Mouse (Mus musculus) heart, embryonic 12.5 days (tissue): Measurements from ENCODE around the gene 4833427G06Rik. TPM values are rescaled to one million over a fixed set of nuclear protein-coding genes. Genes with fewer than 3 reads are reported as not detected.

Experiments used
- ATAC-seq: fragments of 200-750 bp; cut with Nextera tagmentation; 2 replicates; pipeline ENCODE4 v1.8.0; 2017; ENCODE audit warnings: moderate TSS enrichment, moderate library complexity; ENCODE audit not compliant: insufficient number of reproducible peaks, low FRiP score
- H3K27ac ChIP-seq: fragments of 300-500 bp; sonication (generic); 2 replicates; pipeline ENCODE4 v1.5.1; 2016; ENCODE audit warnings: mild to moderate bottlenecking, moderate library complexity; ENCODE audit not compliant: poor library complexity, severe bottlenecking
- H3K27me3 ChIP-seq: fragments of 300-500 bp; sonication (generic); replicated peaks from 2 replicates; pipeline ENCODE4 v1.6.1; 2016; ENCODE audit warnings: mild to moderate bottlenecking, moderate library complexity
- H3K36me3 ChIP-seq: fragments of 300-500 bp; sonication (generic); 2 replicates; pipeline ENCODE4 v1.6.1; 2016; ENCODE audit warnings: mild to moderate bottlenecking, moderate library complexity
- H3K4me1 ChIP-seq: fragments of 300-500 bp; sonication (generic); replicated peaks from 2 replicates; pipeline ENCODE4 v1.6.1; 2016; ENCODE audit warnings: mild to moderate bottlenecking
- H3K4me2 ChIP-seq: fragments of 300-500 bp; sonication (generic); 2 replicates; pipeline ENCODE4 v1.6.1; 2016; ENCODE audit warnings: mild to moderate bottlenecking, moderate library complexity
- H3K4me3 ChIP-seq: fragments of 300-500 bp; sonication (generic); 2 replicates; pipeline ENCODE4 v1.5.1; 2016; ENCODE audit warnings: mild to moderate bottlenecking
- H3K9ac ChIP-seq: fragments of 300-500 bp; sonication (generic); 2 replicates; pipeline ENCODE4 v1.6.1; 2016; ENCODE audit warnings: mild to moderate bottlenecking, moderate library complexity
- H3K9me3 ChIP-seq: fragments of 300-500 bp; sonication (generic); replicated peaks from 2 replicates; pipeline ENCODE4 v1.6.1; 2016; ENCODE audit warnings: mild to moderate bottlenecking, moderate library complexity
- WGBS: fragments of 180-500 bp; shearing (Covaris S2); methylation state at CpG from one replicate; pipeline ENCODE4 v1.1.7; 2016; 5-methylcytosine and 5-hydroxymethylcytosine counted together
- polyA plus RNA-seq: library from polyadenylated mRNA; unstranded; fragments of >200 nt; fragmentation: Nextera tagmentation; extraction: Ambion mirVana; gene quantifications from 2 replicates; pipeline ENCODE4 v1.2.1, GENCODE M21; 2016

Gene 4833427G06Rik
- polyA plus RNA-seq, 1 experiment from 2014 or later, result not detected

DNA sequence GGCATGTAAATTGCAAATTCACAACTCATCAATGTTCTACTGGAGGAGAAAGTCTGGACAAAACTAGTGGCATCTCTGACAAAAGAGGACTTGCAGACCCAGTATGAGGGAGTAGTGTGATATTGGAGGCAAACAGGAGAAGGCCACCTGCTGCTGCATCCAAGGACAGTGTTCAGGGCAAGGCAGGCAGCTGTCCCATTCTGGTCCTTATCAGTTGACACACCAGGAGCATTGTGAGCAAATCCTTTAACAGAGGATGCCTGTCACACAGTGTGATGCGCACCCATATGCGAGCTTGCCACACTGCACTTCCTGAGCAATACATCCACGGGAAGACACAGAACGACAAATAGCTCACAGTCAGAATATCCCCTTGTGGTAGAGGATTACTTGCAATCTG, 12.9 kb upstream of the 4833427G06Rik start:
- ATAC-seq, result no peak
- Histone ChIP-seq H3K4me2 (no peak overlapping the region), H3K4me1 (no peaks in the 10 kb centered on the region), H3K9me3 (no peaks in the 10 kb centered on the region), H3K27ac (no peak overlapping the region), H3K27me3 (0 out of 2 replicates have a peak, but pooled peaks cover 3% of the 10 kb centered on the region), H3K36me3 (no peaks in the 10 kb centered on the region), H3K9ac (no peak overlapping the region), H3K4me3 (no peak overlapping the region)
- 55% methylated on average over 4 of the region's 4 CpGs for WGBS

DNA sequence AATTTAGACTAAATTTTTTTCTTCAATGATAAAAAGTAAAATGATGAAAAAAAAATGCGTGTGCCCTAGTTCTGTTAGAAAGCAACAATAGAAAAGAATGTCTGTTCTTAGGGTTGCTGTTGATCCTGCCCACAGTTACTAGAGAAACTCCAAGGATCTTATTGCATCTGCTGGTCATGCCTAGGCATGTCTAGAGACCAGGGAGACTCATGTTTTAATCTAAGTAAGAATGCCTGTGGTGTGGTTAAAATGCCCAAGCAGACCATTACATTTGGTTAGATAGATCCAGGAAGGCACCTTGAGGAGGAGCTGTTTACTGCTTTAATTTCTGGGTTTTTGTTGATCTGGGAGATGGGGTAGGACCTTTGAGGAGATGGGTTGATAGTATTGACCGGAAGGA, 3.9 kb upstream of the 4833427G06Rik start:
- Histone ChIP-seq H3K4me3 (no peak overlapping the region), H3K4me2 (no peak overlapping the region), H3K27ac (no peak overlapping the region), H3K27me3 (peaks cover under 1% of the 10 kb centered on the region; the same call in 1 of the 2 replicates), H3K9me3 (no peaks in the 10 kb centered on the region), H3K36me3 (no peaks in the 10 kb centered on the region), H3K9ac (no peak overlapping the region), H3K4me1 (no peaks in the 10 kb centered on the region)
- 68% methylated on average over 2 of the region's 2 CpGs for WGBS
- no peak for ATAC-seq

DNA sequence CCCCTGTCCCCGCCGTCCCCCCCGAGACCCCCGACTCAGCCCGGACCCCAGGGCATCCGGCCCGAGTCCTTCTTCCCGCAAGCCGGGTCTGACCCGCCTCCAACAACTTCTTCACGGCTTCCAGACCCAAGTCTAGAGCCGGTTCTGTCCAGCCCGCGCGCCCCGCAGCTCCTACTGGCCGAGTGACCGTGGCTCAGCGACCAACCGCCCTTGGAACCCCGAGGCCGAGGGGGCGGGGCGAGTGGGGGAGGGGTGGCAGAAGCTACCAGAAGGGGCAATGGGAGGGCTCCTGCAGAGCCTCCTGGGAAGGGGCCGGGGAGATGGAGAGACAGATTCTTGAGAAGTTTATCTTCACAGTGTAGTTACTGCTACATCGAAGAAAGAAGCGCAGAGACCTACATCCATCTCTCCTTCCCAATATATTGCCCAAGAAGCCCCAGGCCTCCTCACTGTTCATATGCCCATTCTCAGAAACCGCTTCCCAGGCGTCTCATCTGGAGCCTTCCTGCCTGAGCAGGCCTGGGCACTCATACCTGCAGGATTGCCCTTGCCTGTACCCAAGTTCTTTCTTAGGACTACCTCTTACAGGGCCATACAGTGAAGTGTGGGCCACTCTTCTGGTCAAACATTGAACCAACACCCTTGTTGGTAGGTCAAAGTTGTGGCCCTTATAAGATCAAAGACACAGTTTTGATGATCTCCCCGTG, 2.1 kb upstream of the 4833427G06Rik start:
- peak; percentile 67 for ATAC-seq
- no peaks in the 10 kb centered on the region for H3K4me1 ChIP-seq
- WGBS, result 10% methylated on average over 30 of the region's 30 CpGs
- H3K9ac ChIP-seq, result peak overlapping the region; percentile 78
- H3K4me3 ChIP-seq, result peak overlapping the region; percentile 69
- no peaks in the 10 kb centered on the region for H3K9me3 ChIP-seq
- no peaks in the 10 kb centered on the region for H3K36me3 ChIP-seq
- peak overlapping the region; percentile 100 for H3K4me2 ChIP-seq
- no peak overlapping the region for H3K27ac ChIP-seq
- peaks cover 7% of the 10 kb centered on the region for H3K27me3 ChIP-seq

DNA sequence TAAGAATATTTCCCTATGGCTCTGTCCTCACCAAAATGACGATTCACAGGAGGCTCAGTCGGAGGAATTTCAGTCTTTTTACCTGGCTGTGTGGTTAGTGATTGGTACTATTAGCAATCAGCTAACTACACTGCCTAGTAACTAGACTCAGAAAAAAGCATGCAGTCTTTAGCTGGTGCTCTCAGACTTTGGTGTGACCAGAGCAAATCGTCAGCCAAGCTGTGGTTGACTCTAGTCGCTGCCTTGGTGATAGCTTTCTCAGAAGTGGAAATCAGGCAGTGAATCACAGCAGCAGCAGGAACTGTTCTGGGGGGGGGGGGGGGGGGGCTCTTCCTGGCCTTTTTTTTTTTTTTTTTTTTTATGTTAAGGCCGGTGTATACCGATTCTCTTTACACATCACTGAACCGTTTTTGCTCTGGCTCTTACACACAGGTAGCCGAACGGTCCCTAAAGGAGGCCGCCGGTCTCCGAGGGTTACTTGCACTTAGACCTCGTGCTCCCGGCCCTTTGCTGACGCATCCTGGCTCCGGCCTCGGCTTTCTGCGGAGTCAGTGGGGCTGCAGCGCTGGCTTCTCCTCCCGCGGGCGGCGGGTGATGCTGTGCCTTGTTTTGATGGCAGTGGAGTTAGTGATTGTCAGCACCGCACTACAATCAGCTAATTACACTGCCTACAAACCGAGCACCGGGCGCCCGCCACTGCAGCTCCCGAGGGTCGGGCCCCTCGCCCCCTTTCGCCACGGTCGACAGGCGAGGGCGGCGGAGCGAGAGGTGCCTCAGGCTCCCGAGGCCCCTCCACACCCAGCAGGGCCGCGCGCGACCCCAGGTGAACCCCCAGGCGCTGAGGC, 1.3 kb upstream of the 4833427G06Rik start:
- peak; percentile 39 for ATAC-seq
- Histone ChIP-seq H3K36me3 (no peaks in the 10 kb centered on the region), H3K4me1 (no peaks in the 10 kb centered on the region), H3K27ac (no peak overlapping the region), H3K4me3 (peak overlapping the region; percentile 69), H3K9me3 (no peaks in the 10 kb centered on the region), H3K4me2 (peak overlapping the region; percentile 100), H3K27me3 (peaks cover 7% of the 10 kb centered on the region), H3K9ac (peak overlapping the region; percentile 78)
- 2% methylated on average over 44 of the region's 44 CpGs for WGBS

DNA sequence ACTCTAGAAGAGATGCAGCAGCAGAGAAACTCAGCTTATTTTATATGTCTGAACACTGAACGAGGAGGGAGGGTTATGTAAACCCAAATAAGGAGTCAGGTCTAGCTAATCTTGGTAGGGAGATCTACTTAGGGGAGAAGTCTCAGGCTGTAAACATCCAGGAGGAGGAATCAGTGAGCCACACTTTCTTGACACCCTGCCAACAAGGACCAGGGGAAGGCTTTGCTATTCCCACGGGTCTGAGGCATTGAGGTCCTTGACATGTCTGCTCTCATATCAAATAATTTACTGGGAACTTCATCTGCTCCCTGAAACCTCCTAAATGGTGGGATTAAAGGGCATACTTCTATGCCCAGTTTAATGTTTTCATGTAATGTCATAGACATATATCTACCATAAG, 5.6 kb downstream of the 4833427G06Rik start:
- Histone ChIP-seq H3K9ac (no peak overlapping the region), H3K4me3 (no peak overlapping the region), H3K4me1 (no peaks in the 10 kb centered on the region), H3K9me3 (no peaks in the 10 kb centered on the region), H3K4me2 (no peak overlapping the region), H3K27me3 (peaks cover 7% of the 10 kb centered on the region), H3K36me3 (no peaks in the 10 kb centered on the region), H3K27ac (no peak overlapping the region)
- WGBS, result 42% methylated on average over 2 of the region's 2 CpGs
- no peak for ATAC-seq

DNA sequence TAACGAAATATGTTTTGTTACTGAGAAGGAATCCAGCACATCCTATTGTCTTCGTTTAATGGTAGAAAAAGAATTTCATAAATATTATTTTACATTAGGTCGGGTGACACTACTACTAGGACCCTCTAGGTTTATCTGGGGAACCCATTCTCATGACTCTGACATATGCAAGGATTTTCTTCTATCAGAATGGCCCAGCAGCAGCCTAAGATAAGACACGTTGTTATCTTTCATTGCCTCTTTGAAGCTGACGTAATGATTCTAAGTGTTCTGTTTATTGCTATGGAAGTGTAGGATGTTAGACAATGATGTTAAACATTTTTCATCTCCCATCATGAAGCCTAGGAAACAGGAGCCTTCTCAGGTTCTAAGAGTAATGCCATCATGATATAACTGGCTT, 8.2 kb downstream of the 4833427G06Rik start:
- ATAC-seq, result no peak
- Histone ChIP-seq H3K4me3 (no peak overlapping the region), H3K27ac (no peak overlapping the region), H3K4me1 (no peaks in the 10 kb centered on the region), H3K9ac (no peak overlapping the region), H3K27me3 (no peaks in the 10 kb centered on the region), H3K9me3 (no peaks in the 10 kb centered on the region), H3K4me2 (no peak overlapping the region), H3K36me3 (no peaks in the 10 kb centered on the region)
- 39% methylated on average over 5 of the region's 5 CpGs for WGBS

DNA sequence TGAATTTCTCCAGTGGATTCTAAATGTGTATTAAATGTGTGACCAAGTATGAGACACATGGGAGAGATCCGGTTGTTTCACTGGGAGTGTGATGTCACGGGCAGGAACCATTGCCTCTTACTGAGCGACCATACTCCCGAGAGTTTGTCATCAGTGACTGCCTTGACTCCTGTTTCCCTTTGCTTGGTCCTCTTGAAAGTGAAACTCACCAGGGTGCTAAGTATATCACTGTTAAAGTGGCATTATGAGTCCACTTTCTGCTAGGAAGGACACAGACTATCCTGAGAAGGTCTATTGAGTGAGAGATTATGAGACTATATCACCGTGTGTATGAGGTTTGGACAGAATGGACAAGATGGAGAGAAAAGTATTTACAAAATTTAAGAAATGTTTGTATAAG, 20.3 kb downstream of the 4833427G06Rik start:
- no peak overlapping the region for H3K9ac ChIP-seq
- H3K27me3 ChIP-seq, result no peaks in the 10 kb centered on the region
- H3K9me3 ChIP-seq, result no peaks in the 10 kb centered on the region
- no peak overlapping the region for H3K4me2 ChIP-seq
- H3K4me3 ChIP-seq, result no peak overlapping the region
- no peak for ATAC-seq
- peaks cover 10% of the 10 kb centered on the region for H3K4me1 ChIP-seq
- WGBS, result 73% methylated on average over 5 of the region's 5 CpGs
- H3K27ac ChIP-seq, result no peak overlapping the region
- no peaks in the 10 kb centered on the region for H3K36me3 ChIP-seq

DNA sequence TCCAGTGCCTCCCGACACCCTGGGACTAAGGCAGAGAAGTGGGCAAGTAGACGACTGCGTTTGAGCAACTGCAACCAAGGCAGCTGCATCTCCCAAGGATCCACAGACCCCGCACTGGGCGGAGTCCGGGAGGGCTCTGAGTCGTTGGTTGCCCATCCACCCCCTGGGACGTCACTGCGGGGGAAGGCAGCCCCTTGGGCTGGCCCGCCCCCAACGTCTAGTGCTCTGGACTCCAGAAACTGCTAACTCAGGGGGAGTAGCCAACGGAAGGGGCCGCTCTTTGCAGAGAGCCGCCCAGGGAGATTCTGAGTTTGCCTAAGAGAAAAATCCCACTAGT, 24.9 kb downstream of the 4833427G06Rik start, which contains the start of gene Layn:
Layn (minus strand) TSS at position 116 of the 337 bp plus-strand sequence.
- Histone ChIP-seq H3K4me3 (peak within 1 kb of the TSS; percentile 60), H3K27me3 (no peaks in the 10 kb centered on the region), H3K4me2 (peak within 1 kb of the TSS; percentile 96), H3K9me3 (no peaks in the 10 kb centered on the region), H3K4me1 (peaks cover 19% of the 10 kb centered on the region), H3K36me3 (peaks cover 9% of the 10 kb centered on the region), H3K27ac (peak within 1 kb of the TSS; percentile 65), H3K9ac (peak within 1 kb of the TSS; percentile 68)
- ATAC-seq, result peak; percentile 96
- under 1% methylated on average over 14 of the region's 14 CpGs for WGBS

DNA sequence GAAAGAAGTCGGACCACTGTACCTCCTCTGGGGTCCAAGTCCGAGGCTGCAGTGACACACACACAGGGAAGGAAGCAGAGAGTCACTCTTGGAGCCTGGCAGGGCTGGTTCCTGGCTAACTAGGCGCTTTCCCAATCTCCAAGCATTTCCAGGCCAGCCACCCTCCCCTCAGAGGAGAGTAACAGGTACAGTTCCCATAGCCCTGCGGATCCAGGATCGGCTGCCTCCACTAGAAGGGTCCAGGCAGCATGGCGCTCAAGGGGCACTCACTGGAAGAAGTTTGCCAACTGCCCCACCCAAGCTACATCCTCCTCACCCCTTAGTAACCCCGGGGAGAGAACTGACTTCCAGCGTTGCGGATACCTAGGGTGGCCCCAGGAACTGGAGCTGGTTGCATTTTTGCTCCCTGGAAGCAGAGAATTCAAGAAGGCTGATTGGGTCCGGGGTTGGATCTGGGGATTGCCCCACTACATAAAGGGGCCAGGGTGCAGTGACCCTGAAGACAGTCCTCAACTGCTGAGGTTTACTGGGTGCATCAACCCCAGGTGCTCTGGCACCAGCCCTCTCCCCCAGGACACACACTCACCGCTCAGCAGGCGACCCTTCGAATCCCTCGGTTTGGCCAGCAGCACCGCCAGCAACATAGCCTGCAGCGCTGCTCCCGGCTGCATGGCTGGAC, 25.4 kb downstream of the 4833427G06Rik start:
- Histone ChIP-seq H3K27me3 (no peaks in the 10 kb centered on the region), H3K4me3 (peak overlapping the region; percentile 60), H3K4me2 (peak overlapping the region; percentile 96), H3K27ac (peak overlapping the region; percentile 65), H3K9ac (peak overlapping the region; percentile 68), H3K9me3 (no peaks in the 10 kb centered on the region), H3K4me1 (peaks cover 19% of the 10 kb centered on the region), H3K36me3 (peaks cover 9% of the 10 kb centered on the region)
- WGBS, result under 1% methylated on average over 17 of the region's 17 CpGs
- peak; percentile 24 for ATAC-seq

DNA sequence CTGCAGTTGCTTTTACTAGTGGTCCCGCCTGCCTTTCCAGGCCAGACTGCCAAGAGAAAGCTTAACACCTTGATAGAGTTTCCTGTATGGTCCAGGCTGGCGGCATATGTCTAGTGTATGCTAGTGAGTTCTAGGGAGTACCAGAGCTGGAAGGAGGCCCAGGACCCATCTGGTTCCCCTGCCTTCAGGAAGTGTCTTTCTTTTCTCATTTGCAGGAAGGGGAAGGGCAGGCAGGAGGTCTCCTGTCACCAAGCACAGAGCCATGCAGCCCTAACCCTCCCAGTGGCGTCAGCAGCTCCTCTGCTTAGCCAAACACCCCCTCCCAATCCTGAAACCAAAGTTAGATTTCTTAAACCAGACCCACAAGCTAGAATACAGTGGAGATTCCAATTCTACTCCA, 26.1 kb downstream of the 4833427G06Rik start:
- peak; percentile 51; the same call in 1 of the 2 replicates for ATAC-seq
- peaks cover 9% of the 10 kb centered on the region for H3K36me3 ChIP-seq
- peaks cover 25% of the 10 kb centered on the region for H3K4me1 ChIP-seq
- H3K27me3 ChIP-seq, result no peaks in the 10 kb centered on the region
- peak overlapping the region; percentile 65 for H3K27ac ChIP-seq
- 20% methylated on average over 3 of the region's 3 CpGs for WGBS
- peak overlapping the region; percentile 43; the same call in 1 of the 2 replicates for H3K9ac ChIP-seq
- H3K9me3 ChIP-seq, result no peaks in the 10 kb centered on the region
- H3K4me3 ChIP-seq, result peak overlapping the region; percentile 60
- H3K4me2 ChIP-seq, result peak overlapping the region; percentile 96

DNA sequence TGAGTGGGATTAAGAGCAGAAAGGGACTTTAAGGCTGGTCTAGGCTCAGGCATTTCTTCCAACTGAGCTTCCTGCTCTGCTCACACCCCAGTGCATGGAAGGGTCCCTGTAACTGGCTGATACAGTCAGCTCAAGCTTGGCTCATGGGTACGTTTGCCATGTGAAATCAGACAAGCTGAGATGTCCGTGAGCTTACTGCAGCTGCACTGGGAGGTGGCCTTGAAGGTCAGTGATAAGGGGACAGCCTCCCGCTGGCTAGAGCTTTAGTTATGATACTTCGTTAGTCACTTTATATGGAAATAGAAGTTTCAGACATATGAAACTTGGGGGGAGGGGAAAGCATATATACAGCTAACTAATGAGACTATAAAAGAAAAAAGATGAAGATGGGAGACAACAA, 31.1 kb downstream of the 4833427G06Rik start:
- 38% methylated on average over 4 of the region's 4 CpGs for WGBS
- no peak for ATAC-seq
- H3K27me3 ChIP-seq, result no peaks in the 10 kb centered on the region
- H3K4me2 ChIP-seq, result no peak overlapping the region
- no peak overlapping the region for H3K27ac ChIP-seq
- H3K36me3 ChIP-seq, result peaks cover 9% of the 10 kb centered on the region
- no peak overlapping the region for H3K4me3 ChIP-seq
- no peaks in the 10 kb centered on the region for H3K9me3 ChIP-seq
- H3K4me1 ChIP-seq, result peaks cover 33% of the 10 kb centered on the region
- H3K9ac ChIP-seq, result no peak overlapping the region
